Mouse (Mus musculus): ENCODE results near the gene Slc27a1. TPM values are rescaled to one million over a fixed set of nuclear protein-coding genes. Genes with fewer than 3 reads are reported as not detected.

The Slc27a1 gene
- total and polyA plus RNA-seq, 3 experiments, result 0.46 to 1.3 TPM; not detected in 1

DNA sequence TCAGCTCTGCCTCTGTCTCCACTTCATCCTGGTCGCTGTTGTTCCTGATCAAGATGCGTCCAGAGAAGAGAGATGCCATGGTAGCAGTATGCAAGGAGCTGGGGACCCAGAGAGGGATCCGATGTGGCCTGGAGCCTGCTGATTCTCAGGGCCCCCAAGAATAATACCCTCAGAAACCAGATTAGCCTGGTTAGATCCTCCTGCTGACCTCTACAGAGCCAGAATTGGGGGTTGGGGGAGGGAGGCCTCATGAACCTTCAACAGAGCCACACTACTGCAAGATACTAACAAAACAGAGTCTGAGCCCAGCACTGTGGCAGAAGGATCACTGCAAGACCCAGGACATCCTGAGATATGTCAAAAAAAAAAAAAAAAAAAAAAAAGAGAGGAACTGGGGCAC is 2.2 kb upstream of the Slc27a1 start, which contains the start of gene Nxnl1:
TSS of gene Nxnl1 (minus strand) at position 101 of the 400 bp plus-strand sequence.
- H3K4me1 ChIP-seq (ENCODE audit: control insufficient read depth in 1 of 2, insufficient read depth in 2 of 2, low read length in 2 of 2), result no peaks in the 10 kb centered on the region; a peak in 1 of 4 replicates
- H3K27me3 ChIP-seq (ENCODE audit: control insufficient read depth in 1 of 2, insufficient read depth in 2 of 2, low read length in 2 of 2), result no peaks in the 10 kb centered on the region
- H3K79me2 ChIP-seq (ENCODE audit: control insufficient read depth, insufficient read depth, low read length, poor library complexity), result no peaks in the 10 kb centered on the region
- no peak within 1 kb of the TSS for H3K9ac ChIP-seq (ENCODE audit: control insufficient read depth, low read depth, low read length, poor library complexity, severe bottlenecking)
- TF ChIP-seq JUND (IDR thresholded peaks at IDR 0.05; ENCODE audit: low read depth, low read length) (no peak), ZNF384 (IDR thresholded peaks at IDR 0.05; ENCODE audit: low read depth, low read length) (0 out of 2 replicates have a peak, but pooled peaks have one; percentile 79), RCOR1 (IDR thresholded peaks at IDR 0.05; ENCODE audit: low read depth, low read length) (no peak), POLR2AphosphoS5 (IDR thresholded peaks at IDR 0.05; ENCODE audit: borderline replicate concordance, low read depth, low read length) (no peak), MYB (IDR thresholded peaks at IDR 0.05; ENCODE audit: low read depth, low read length) (no peak)
- no peaks in the 10 kb centered on the region for H3K9me3 ChIP-seq (replicated peaks; ENCODE audit: insufficient read depth, low read length)
- no peaks in the 10 kb centered on the region for H3K36me3 ChIP-seq (ENCODE audit: control insufficient read depth in 1 of 2, insufficient read depth in 2 of 2, low read length in 2 of 2)
- no peak within 1 kb of the TSS for H3K27ac ChIP-seq (ENCODE audit: control insufficient read depth, low read depth, low read length)
- DNase-seq (ENCODE audit: low read depth, low spot score), result no peak
- no peak within 1 kb of the TSS for H3K4me3 ChIP-seq (ENCODE audit: control insufficient read depth in 1 of 2, insufficient read depth in 1 of 2, low read depth in 2 of 2, low read length in 2 of 2)

DNA sequence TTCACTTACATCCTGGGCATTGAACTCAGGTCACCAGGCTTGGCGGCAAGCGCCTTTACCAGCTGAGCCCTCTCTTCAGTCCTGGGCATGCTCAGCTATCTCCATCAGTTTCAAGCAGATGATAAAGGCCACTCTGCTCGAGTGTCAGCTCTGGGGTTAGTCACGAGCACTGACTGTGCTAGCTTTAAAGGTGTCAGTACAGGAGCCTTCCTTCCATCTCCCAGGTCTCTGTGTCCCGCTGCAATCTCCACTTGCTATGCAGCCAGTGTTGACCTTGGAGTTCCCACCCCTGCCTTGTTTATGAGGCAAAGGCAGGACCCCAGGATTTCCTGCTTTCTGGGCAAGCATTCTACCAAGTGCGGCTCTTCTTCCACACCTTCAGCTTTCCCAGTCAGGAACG is 1.1 kb upstream of the Slc27a1 start:
- TF ChIP-seq MYB (IDR thresholded peaks at IDR 0.05; ENCODE audit: low read depth, low read length), result no peak
- no peak for TF ChIP-seq GABPA (IDR thresholded peaks at IDR 0.05; ENCODE audit: low read depth, low read length)
- no peak for TF ChIP-seq ZKSCAN1 (IDR thresholded peaks at IDR 0.05; ENCODE audit: low read depth, low read length)
- peak; percentile 23; the same call in 1 of the 2 replicates for TF ChIP-seq NRF1 (IDR thresholded peaks at IDR 0.05; ENCODE audit: insufficient read depth, low read depth, low read length, poor library complexity, severe bottlenecking)
- Histone ChIP-seq H3K4me1 (ENCODE audit: control insufficient read depth in 1 of 2, insufficient read depth in 2 of 2, low read length in 2 of 2) (no peaks in the 10 kb centered on the region; a peak in 1 of 4 replicates), H3K79me2 (ENCODE audit: control insufficient read depth, insufficient read depth, low read length, poor library complexity) (no peaks in the 10 kb centered on the region), H3K4me3 (ENCODE audit: control insufficient read depth in 1 of 2, insufficient read depth in 1 of 2, low read depth in 2 of 2, low read length in 2 of 2) (no peak overlapping the region), H3K36me3 (ENCODE audit: control insufficient read depth in 1 of 2, insufficient read depth in 2 of 2, low read length in 2 of 2) (no peaks in the 10 kb centered on the region), H3K9me3 (replicated peaks; ENCODE audit: insufficient read depth, low read length) (no peaks in the 10 kb centered on the region), H3K27ac (ENCODE audit: control insufficient read depth, low read depth, low read length) (no peak overlapping the region), H3K9ac (ENCODE audit: control insufficient read depth, low read depth, low read length, poor library complexity, severe bottlenecking) (no peak overlapping the region), H3K27me3 (ENCODE audit: control insufficient read depth in 1 of 2, insufficient read depth in 2 of 2, low read length in 2 of 2) (no peaks in the 10 kb centered on the region)
- DNase-seq (ENCODE audit: low read depth, low spot score), result no peak

DNA sequence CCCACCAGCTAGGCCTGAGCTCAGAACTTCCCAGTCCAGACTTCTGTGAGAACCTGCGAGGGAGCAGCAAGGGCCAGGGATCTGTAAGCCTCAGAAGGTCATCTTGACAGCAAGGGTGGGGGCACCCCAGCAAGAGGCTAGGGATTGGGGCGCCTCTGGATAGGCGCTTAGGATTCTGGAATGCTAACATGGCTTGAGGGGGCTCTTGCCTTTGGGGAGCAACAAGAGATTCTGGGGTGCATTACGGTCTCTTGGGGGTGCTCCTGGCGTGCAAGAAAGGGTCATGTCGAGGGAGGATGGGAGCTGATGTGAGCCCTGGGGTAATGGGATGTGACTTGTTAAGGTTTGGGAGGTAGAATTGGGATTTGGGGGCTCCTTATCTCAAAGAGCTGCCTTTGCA is 259 bp downstream of the Slc27a1 start:
- H3K4me1 ChIP-seq (ENCODE audit: control insufficient read depth in 1 of 2, insufficient read depth in 2 of 2, low read length in 2 of 2), result no peaks in the 10 kb centered on the region; a peak in 1 of 4 replicates
- no peaks in the 10 kb centered on the region for H3K79me2 ChIP-seq (ENCODE audit: control insufficient read depth, insufficient read depth, low read length, poor library complexity)
- DNase-seq (ENCODE audit: low read depth, low spot score), result no peak
- no peak overlapping the region for H3K9ac ChIP-seq (ENCODE audit: control insufficient read depth, low read depth, low read length, poor library complexity, severe bottlenecking)
- H3K4me3 ChIP-seq (ENCODE audit: control insufficient read depth in 1 of 2, insufficient read depth in 1 of 2, low read depth in 2 of 2, low read length in 2 of 2), result no peak overlapping the region
- TF ChIP-seq MAX (IDR thresholded peaks at IDR 0.05; ENCODE audit: low read length), result no peak
- TF ChIP-seq SIN3A (IDR thresholded peaks at IDR 0.05; ENCODE audit: low read length), result no peak
- no peak for TF ChIP-seq TBP (IDR thresholded peaks at IDR 0.05; ENCODE audit: low read depth, low read length)
- TF ChIP-seq ZNF384 (IDR thresholded peaks at IDR 0.05; ENCODE audit: low read depth, low read length), result no peak
- no peak for TF ChIP-seq HCFC1 (IDR thresholded peaks at IDR 0.05; ENCODE audit: low read depth, low read length)
- TF ChIP-seq ZC3H11A (IDR thresholded peaks at IDR 0.05; ENCODE audit: low read depth, low read length), result no peak
- TF ChIP-seq POLR2AphosphoS5 (IDR thresholded peaks at IDR 0.05; ENCODE audit: borderline replicate concordance, low read depth, low read length), result no peak
- no peak for TF ChIP-seq MYC (IDR thresholded peaks at IDR 0.05; ENCODE audit: low read depth, low read length)
- no peak for TF ChIP-seq POLR2AphosphoS2 (IDR thresholded peaks at IDR 0.05; ENCODE audit: low read length)
- no peak for TF ChIP-seq GATA1 (IDR thresholded peaks at IDR 0.05; ENCODE audit: low read depth, low read length)
- no peak for TF ChIP-seq ETS1 (IDR thresholded peaks at IDR 0.05; ENCODE audit: low read depth, low read length)
- no peak for TF ChIP-seq CHD1 (IDR thresholded peaks at IDR 0.05; ENCODE audit: low read depth, low read length)
- TF ChIP-seq RAD21 (IDR thresholded peaks at IDR 0.05; ENCODE audit: low read depth, low read length), result no peak
- TF ChIP-seq E2F4 (IDR thresholded peaks at IDR 0.05; ENCODE audit: borderline replicate concordance, low read depth, low read length), result no peak
- TF ChIP-seq KAT2A (conservative IDR thresholded peaks at IDR 0.05; ENCODE audit: low read depth, low read length), result no peak
- TF ChIP-seq RCOR1 (IDR thresholded peaks at IDR 0.05; ENCODE audit: low read depth, low read length), result no peak
- no peak overlapping the region for H3K27ac ChIP-seq (ENCODE audit: control insufficient read depth, low read depth, low read length)
- H3K36me3 ChIP-seq (ENCODE audit: control insufficient read depth in 1 of 2, insufficient read depth in 2 of 2, low read length in 2 of 2), result no peaks in the 10 kb centered on the region
- H3K9me3 ChIP-seq (replicated peaks; ENCODE audit: insufficient read depth, low read length), result no peaks in the 10 kb centered on the region
- no peaks in the 10 kb centered on the region; a peak in 1 of 4 replicates for H3K27me3 ChIP-seq (ENCODE audit: control insufficient read depth in 1 of 2, insufficient read depth in 2 of 2, low read length in 2 of 2)

Data from MEL (cell line).